Mouse (Mus musculus) heart, postnatal 0 days (tissue): Measurements from ENCODE around the gene Clip2. TPM values are rescaled to one million over a fixed set of nuclear protein-coding genes. Genes with fewer than 3 reads are reported as not detected.

Experiments
- ATAC-seq: fragments of 200-750 bp; cut with Nextera tagmentation; 2 replicates; pipeline ENCODE4 v1.8.0; 2017; ENCODE audit warnings: low read depth, moderate number of reproducible peaks, moderate library complexity; ENCODE audit not compliant: insufficient read depth
- DNase-seq: peaks from one replicate; pipeline ENCODE4 v3.0.0-alpha.2; 2016; ENCODE audit warnings: low spot score
- H3K27ac ChIP-seq: fragments of 300-500 bp; sonication (generic); 2 replicates; pipeline ENCODE4 v1.5.1; 2014; ENCODE audit warnings: low read depth, mild to moderate bottlenecking
- H3K27me3 ChIP-seq: fragments of 300-500 bp; sonication (generic); 2 replicates; pipeline ENCODE4 v1.6.1; 2014; ENCODE audit warnings: low read length, mixed read lengths; ENCODE audit not compliant: control insufficient read depth, insufficient read depth
- H3K36me3 ChIP-seq: fragments of 300-500 bp; sonication (generic); replicated peaks from 2 replicates; pipeline ENCODE4 v1.6.1; 2014; ENCODE audit warnings: low read length, mixed read lengths; ENCODE audit not compliant: control insufficient read depth, insufficient read depth
- H3K4me1 ChIP-seq: fragments of 300-500 bp; sonication (generic); 2 replicates; pipeline ENCODE4 v1.6.1; 2014; ENCODE audit warnings: antibody characterized with exemption; ENCODE audit not compliant: control insufficient read depth, insufficient read depth
- H3K4me2 ChIP-seq: fragments of 300-500 bp; sonication (generic); 2 replicates; pipeline ENCODE4 v1.6.1; 2014; ENCODE audit warnings: low read depth, mild to moderate bottlenecking, low read length, moderate library complexity
- H3K4me3 ChIP-seq: fragments of 300-500 bp; sonication (generic); 2 replicates; pipeline ENCODE4 v1.5.1; 2014; ENCODE audit warnings: low read depth, low read length
- H3K9ac ChIP-seq: fragments of 300-500 bp; sonication (generic); replicated peaks from 2 replicates; pipeline ENCODE4 v1.6.1; 2014; ENCODE audit warnings: low read depth, low read length, mixed read lengths
- H3K9me3 ChIP-seq: fragments of 300-500 bp; sonication (generic); replicated peaks from 2 replicates; pipeline ENCODE4 v1.6.1; 2016; ENCODE audit warnings: low read length; ENCODE audit not compliant: control insufficient read depth
- CTCF ChIP-seq: IDR thresholded peaks from 2 replicates; pipeline ENCODE4 v1.5.1; 2016; ENCODE audit warnings: antibody characterized with exemption, control low read depth, low read depth
- EP300 ChIP-seq: IDR thresholded peaks from 2 replicates; pipeline ENCODE4 v1.6.1; 2016; ENCODE audit warnings: antibody characterized with exemption, low read depth
- WGBS: fragments of 180-500 bp; shearing (Covaris S2); extraction: QIAGEN DNeasy Blood & Tissue Kit; methylation state at CpG from one replicate; pipeline ENCODE4 v1.1.7; 2014; 5-methylcytosine and 5-hydroxymethylcytosine counted together
- polyA plus RNA-seq: library from polyadenylated mRNA; unstranded; fragments of >200 nt; fragmentation: Nextera tagmentation; extraction: Ambion mirVana; gene quantifications from 2 replicates; pipeline ENCODE4 v1.2.1, GENCODE M21; 2015
- total RNA-seq: library from RNA; depleted of rRNA; stranded (reverse); fragments of >200 nt; gene quantifications from 2 replicates; pipeline ENCODE4 v1.2.3, GENCODE M21; 2014; ENCODE audit warnings: low replicate concordance

The Clip2 gene
- total and polyA plus RNA-seq, 2 experiments from 2014 or later = 0.87 to 14.0 TPM

DNA sequence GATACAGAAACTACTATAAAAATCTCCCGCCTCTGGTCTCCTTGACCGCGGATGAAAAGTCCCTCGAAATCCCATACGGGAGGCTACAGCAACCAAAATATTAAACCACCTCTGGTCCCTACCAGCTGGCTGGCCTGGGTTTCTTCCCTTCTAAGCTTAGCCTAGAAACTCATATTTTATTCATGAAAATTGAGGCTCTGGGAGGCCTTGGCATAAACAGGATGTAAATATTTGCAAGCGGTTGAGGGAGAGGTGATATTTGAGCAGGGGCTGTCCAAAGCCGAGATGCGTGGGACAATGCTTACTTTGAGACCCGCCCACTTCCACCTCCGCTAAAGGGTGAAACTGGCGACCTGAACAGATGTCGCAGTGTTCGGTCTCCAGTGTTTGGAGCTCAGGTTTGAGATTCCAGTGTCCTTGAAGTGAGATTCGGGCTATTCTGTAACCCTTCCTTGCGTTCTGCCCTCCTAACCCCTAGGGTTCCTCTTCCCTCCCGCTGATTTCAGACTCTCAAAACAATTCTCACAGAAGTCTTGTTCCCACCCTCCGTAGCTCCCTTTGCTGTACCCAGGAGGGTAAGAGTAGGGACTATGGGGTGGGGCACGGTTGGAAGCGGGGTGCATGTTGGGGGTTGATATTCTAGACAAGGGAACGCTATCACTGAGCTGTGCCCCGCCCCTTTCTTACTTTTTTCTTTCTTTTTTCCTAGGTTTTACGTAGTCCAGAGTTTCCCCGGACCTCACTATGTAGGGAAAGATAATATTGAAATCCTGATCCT, 19.7 kb upstream of the Clip2 start:
- Histone ChIP-seq H3K27ac (peak overlapping the region; percentile 90), H3K4me1 (no peaks in the 10 kb centered on the region), H3K9me3 (no peaks in the 10 kb centered on the region), H3K9ac (peak overlapping the region; percentile 59), H3K27me3 (no peaks in the 10 kb centered on the region), H3K4me2 (peak overlapping the region; percentile 75), H3K4me3 (peak overlapping the region; percentile 66), H3K36me3 (no peaks in the 10 kb centered on the region)
- DNase-seq (peak; percentile 85), ATAC-seq (peak; percentile 67)
- TF ChIP-seq EP300 = no peak
- no peak for TF ChIP-seq CTCF
- 2% methylated on average over 23 of the region's 23 CpGs for WGBS

DNA sequence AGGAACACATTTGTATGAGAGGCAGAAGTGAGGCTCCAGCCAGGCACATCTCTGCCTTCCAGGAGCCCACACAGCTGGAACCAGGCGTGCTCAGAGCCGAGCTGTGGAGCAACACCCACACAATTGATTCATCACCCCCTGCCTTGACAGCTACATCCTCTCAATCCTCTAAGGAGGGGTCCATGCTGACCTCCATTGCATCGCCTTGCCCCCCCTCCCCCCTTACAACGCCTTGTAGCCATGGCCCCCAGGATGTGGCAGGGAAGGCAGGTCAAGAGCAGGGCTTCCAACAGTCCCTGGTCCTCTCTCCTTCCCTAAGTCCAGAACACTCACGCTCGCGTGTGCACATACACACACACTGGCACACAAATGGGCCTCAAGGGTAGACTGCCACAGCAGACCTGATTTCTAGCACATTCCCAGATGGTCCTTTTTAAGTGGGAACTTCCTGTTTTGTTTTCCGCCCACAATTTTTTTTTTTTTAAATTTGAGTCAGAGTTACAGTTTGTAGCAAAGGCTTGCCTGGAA, 16.8 kb upstream of the Clip2 start:
- peak; percentile 49 for ATAC-seq
- H3K27ac ChIP-seq = peak overlapping the region; percentile 80
- DNase-seq = no peak

DNA sequence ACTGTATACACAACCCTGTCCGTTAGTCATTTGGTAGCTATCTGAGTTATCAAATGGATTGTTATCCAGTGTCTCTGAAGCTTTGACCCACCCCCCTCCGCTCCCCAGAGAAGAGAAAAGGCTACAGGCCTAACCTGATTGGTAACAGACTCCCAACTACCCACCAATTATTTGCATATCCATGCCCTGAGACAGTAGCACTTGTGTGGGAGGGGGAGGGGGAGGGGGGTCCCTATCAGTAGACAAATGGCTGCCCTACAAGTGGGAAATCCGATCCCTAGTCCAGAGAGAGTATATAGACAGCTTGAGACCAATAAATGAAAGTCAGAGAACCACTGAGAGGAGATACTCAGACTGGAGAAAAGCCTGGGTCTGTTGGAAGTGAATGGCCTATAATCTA, 15.8 kb upstream of the Clip2 start:
- no peak for DNase-seq

More for the DNA sequence above, 16.8 kb upstream of the Clip2 start:
- 57% methylated on average over 8 of the region's 8 CpGs for WGBS
- H3K4me2 ChIP-seq = no peak overlapping the region
- H3K9me3 ChIP-seq = no peaks in the 10 kb centered on the region
- no peak overlapping the region for H3K4me3 ChIP-seq
- H3K4me1 ChIP-seq = no peaks in the 10 kb centered on the region
- no peaks in the 10 kb centered on the region for H3K27me3 ChIP-seq
- H3K9ac ChIP-seq = no peak overlapping the region
- TF ChIP-seq CTCF (no peak), EP300 (no peak)
- no peaks in the 10 kb centered on the region for H3K36me3 ChIP-seq

DNA sequence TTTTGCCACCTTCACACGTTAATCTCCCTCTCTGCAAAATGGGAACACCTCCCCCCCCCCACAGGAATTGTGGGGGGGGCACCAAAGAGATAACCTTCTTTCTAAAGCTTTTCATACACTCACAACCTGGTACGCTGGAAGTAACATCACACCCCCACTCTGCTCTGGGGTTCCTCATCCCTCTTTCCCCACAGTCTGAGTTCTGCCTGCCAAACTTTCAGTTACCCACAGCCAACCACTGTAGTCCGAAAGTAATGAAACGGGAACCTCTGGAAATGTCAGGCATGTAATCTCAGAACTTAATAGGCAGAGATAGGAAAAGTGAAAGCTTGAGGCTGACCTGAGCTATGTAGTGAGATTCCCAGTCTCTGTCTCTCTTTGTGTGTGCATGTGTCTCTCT, 15.2 kb upstream of the Clip2 start:
- Histone ChIP-seq H3K4me2 (no peak overlapping the region), H3K4me1 (no peaks in the 10 kb centered on the region), H3K27me3 (no peaks in the 10 kb centered on the region), H3K9me3 (no peaks in the 10 kb centered on the region), H3K36me3 (no peaks in the 10 kb centered on the region), H3K4me3 (no peak overlapping the region), H3K27ac (no peak overlapping the region), H3K9ac (no peak overlapping the region)
- TF ChIP-seq EP300 (no peak), CTCF (no peak)
- DNase-seq (no peak), ATAC-seq (no peak)
- 55% methylated on average over 4 of the region's 4 CpGs for WGBS

More for the DNA sequence above, 15.8 kb upstream of the Clip2 start:
- no peak for ATAC-seq
- Histone ChIP-seq H3K27ac (peak overlapping the region; percentile 80), H3K27me3 (no peaks in the 10 kb centered on the region), H3K4me3 (no peak overlapping the region), H3K36me3 (no peaks in the 10 kb centered on the region), H3K9ac (no peak overlapping the region), H3K9me3 (no peaks in the 10 kb centered on the region), H3K4me1 (no peaks in the 10 kb centered on the region), H3K4me2 (no peak overlapping the region)
- TF ChIP-seq CTCF (no peak), EP300 (no peak)
- 67% methylated on average over 3 of the region's 3 CpGs for WGBS

DNA sequence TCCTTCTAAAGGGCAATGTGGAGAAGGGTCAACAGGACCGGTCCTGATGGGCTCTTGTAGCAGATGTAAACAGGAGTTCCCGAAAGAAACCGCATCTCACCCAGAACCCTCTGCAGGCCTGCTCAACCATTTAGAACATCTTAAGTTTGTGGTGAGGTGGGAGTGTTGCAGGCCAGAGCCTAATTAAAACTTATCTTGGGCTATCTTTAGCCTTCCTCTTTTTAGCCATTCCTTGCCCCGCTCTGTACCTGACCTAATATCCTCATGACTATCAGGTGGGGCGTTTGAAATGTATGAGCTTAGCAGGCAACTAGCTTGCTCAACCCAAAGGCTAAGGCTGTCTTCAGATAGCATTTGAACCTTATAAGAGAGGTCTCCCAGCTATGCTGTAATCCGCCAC, 13.5 kb upstream of the Clip2 start:
- Histone ChIP-seq H3K9ac (no peak overlapping the region), H3K27me3 (no peaks in the 10 kb centered on the region), H3K4me3 (no peak overlapping the region), H3K4me2 (no peak overlapping the region), H3K9me3 (no peaks in the 10 kb centered on the region), H3K27ac (no peak overlapping the region), H3K4me1 (no peaks in the 10 kb centered on the region), H3K36me3 (no peaks in the 10 kb centered on the region)
- no peak for ATAC-seq
- DNase-seq = no peak
- WGBS = 75% methylated on average over 6 of the region's 6 CpGs
- TF ChIP-seq EP300 = no peak
- TF ChIP-seq CTCF = no peak

DNA sequence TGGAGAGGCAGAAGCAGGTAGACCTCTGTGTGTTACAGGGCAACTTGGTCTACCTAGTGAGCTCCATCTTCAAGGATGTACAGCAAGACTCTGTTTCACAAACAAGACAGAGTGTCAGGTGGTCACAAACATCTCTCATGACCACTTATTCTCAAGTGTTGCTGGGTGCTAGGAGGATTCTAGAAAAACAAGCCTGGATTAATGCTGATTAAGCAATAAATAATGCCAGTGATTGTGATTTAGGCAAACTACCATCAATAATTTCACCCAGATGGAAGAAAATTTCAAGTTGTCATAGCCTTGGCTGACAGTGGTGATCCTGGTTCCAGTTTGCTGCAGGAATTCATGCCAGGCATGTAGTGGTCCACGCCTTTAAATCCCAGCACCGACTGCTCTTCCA, 12.0 kb upstream of the Clip2 start:
- Histone ChIP-seq H3K36me3 (no peaks in the 10 kb centered on the region), H3K27me3 (no peaks in the 10 kb centered on the region), H3K27ac (no peak overlapping the region), H3K9me3 (no peaks in the 10 kb centered on the region), H3K4me1 (no peaks in the 10 kb centered on the region), H3K9ac (no peak overlapping the region), H3K4me3 (no peak overlapping the region), H3K4me2 (no peak overlapping the region)
- ATAC-seq (no peak), DNase-seq (no peak)
- WGBS = 98% methylated on average over 2 of the region's 2 CpGs
- TF ChIP-seq CTCF (no peak), EP300 (no peak)
